ENCODE assay signal across 15 mouse cellular contexts in genomic region chr13:57867586-57867985, GRCm38 (mm10). TPM values are rescaled to one million over a fixed set of nuclear protein-coding genes. Genes with fewer than 3 reads are reported as not detected.
DNase-seq lines count a peak whose midpoint lies in the region; ATAC-seq and TF ChIP-seq lines count a peak whose summit lies in the region.
"Had no signal": no experiment of that assay in that cellular context is flagged by ENCODE, and none has a peak within 500 bp of the region (broad histone marks: within the 10 kb centered on the region; RNA-seq: fewer than 3 reads in every experiment).

No protein-coding gene starts in this region.

- H3K4me3 ChIP-seq in neural tube, embryonic 15.5 days (replicated peaks), result no peak overlapping the region
- H3K4me3 ChIP-seq in embryonic facial prominence, embryonic 10.5 days, result no peak overlapping the region
- H3K4me3 ChIP-seq in stomach, postnatal 0 days (ENCODE audit: low read depth, low read length), result no peak overlapping the region
- H3K4me3 ChIP-seq: hindbrain, embryonic 15.5 days; limb, embryonic 15.5 days; neural tube, embryonic 13.5 days had no signal

- no peaks in the 10 kb centered on the region for H3K9me3 ChIP-seq in neural tube, embryonic 15.5 days (replicated peaks)
- no peaks in the 10 kb centered on the region for H3K9me3 ChIP-seq in embryonic facial prominence, embryonic 10.5 days
- no peaks in the 10 kb centered on the region for H3K9me3 ChIP-seq in stomach, postnatal 0 days (ENCODE audit: control insufficient read depth, low read length)
- H3K9me3 ChIP-seq: hindbrain, embryonic 15.5 days; limb, embryonic 15.5 days; neural tube, embryonic 13.5 days had no signal

- H3K27me3 ChIP-seq in neural tube, embryonic 15.5 days (replicated peaks), result no peaks in the 10 kb centered on the region
- no peaks in the 10 kb centered on the region for H3K27me3 ChIP-seq in embryonic facial prominence, embryonic 10.5 days (replicated peaks; ENCODE audit: low read depth, poor library complexity, severe bottlenecking)
- H3K27me3 ChIP-seq in stomach, postnatal 0 days (ENCODE audit: control insufficient read depth, insufficient read depth, low read length), result no peaks in the 10 kb centered on the region
- H3K27me3 ChIP-seq: hindbrain, embryonic 15.5 days; limb, embryonic 15.5 days; neural tube, embryonic 13.5 days had no signal

- peak; percentile 51 for DNase-seq in heart, postnatal 4 days
- DNase-seq in heart, adult 11 months, result no peak
- DNase-seq in neural tube, embryonic 10.5 days (ENCODE audit: extremely low spot score, low spot score), result peak; percentile 44
- peak; percentile 67 for DNase-seq in embryonic facial prominence, embryonic 10.5 days (ENCODE audit: low spot score)
- DNase-seq in stomach, postnatal 0 days (ENCODE audit: low spot score), result peak; percentile 30
- no peak for DNase-seq in right cerebral cortex, postnatal 36 days (ENCODE audit: low spot score in 2 of 2)
- DNase-seq: spleen, adult 18-20 months had no signal

- H3K4me2 ChIP-seq in neural tube, embryonic 15.5 days, result no peak overlapping the region
- no peak overlapping the region for H3K4me2 ChIP-seq in stomach, postnatal 0 days (replicated peaks; ENCODE audit: low read depth)
- H3K4me2 ChIP-seq: hindbrain, embryonic 15.5 days; limb, embryonic 15.5 days; neural tube, embryonic 13.5 days had no signal

- H3K9ac ChIP-seq in neural tube, embryonic 15.5 days (replicated peaks), result no peak overlapping the region
- no peak overlapping the region for H3K9ac ChIP-seq in stomach, postnatal 0 days (ENCODE audit: low read length)
- H3K9ac ChIP-seq: hindbrain, embryonic 15.5 days; limb, embryonic 15.5 days; neural tube, embryonic 13.5 days had no signal

- H3K36me3 ChIP-seq in neural tube, embryonic 15.5 days, result no peaks in the 10 kb centered on the region
- no peaks in the 10 kb centered on the region for H3K36me3 ChIP-seq in embryonic facial prominence, embryonic 10.5 days (replicated peaks)
- no peaks in the 10 kb centered on the region for H3K36me3 ChIP-seq in stomach, postnatal 0 days (ENCODE audit: control insufficient read depth, insufficient read depth, low read length)
- H3K36me3 ChIP-seq: hindbrain, embryonic 15.5 days; limb, embryonic 15.5 days; neural tube, embryonic 13.5 days had no signal

- TF ChIP-seq CTCF in stomach, postnatal 0 days (IDR thresholded peaks at IDR 0.05; ENCODE audit: low read depth), result no peak

- no peak for ATAC-seq in neural tube, embryonic 15.5 days (ENCODE audit: low FRiP score)
- ATAC-seq in stomach, postnatal 0 days (ENCODE audit: low FRiP score, low TSS enrichment), result no peak
- ATAC-seq in monocyte, adult 5-6 weeks (replicated peaks; ENCODE audit: insufficient number of reproducible peaks, low FRiP score, low TSS enrichment, poor library complexity, severe bottlenecking), result no peak
- ATAC-seq: forebrain, embryonic 16.5 days had no signal

- H3K4me1 ChIP-seq in neural tube, embryonic 15.5 days, result peaks cover 6% of the 10 kb centered on the region
- H3K4me1 ChIP-seq in embryonic facial prominence, embryonic 10.5 days, result peaks cover 5% of the 10 kb centered on the region
- no peaks in the 10 kb centered on the region for H3K4me1 ChIP-seq in stomach, postnatal 0 days (replicated peaks; ENCODE audit: control insufficient read depth, insufficient read depth)
- H3K4me1 ChIP-seq: hindbrain, embryonic 15.5 days; limb, embryonic 15.5 days had no signal

- WGBS in neural tube, embryonic 15.5 days, result 68% methylated on average over 7 of the region's 7 CpGs
- 53% methylated on average over 7 of the region's 7 CpGs for WGBS in embryonic facial prominence, embryonic 10.5 days
- WGBS in stomach, postnatal 0 days, result 47% methylated on average over 7 of the region's 7 CpGs

- no peak overlapping the region for H3K27ac ChIP-seq in neural tube, embryonic 15.5 days (replicated peaks)
- no peak overlapping the region for H3K27ac ChIP-seq in embryonic facial prominence, embryonic 10.5 days (replicated peaks)
- no peak overlapping the region for H3K27ac ChIP-seq in stomach, postnatal 0 days (replicated peaks)
- H3K27ac ChIP-seq: hindbrain, embryonic 15.5 days; limb, embryonic 15.5 days; neural tube, embryonic 13.5 days had no signal

- TF ChIP-seq EP300 in stomach, postnatal 0 days (optimal IDR thresholded peaks at IDR 0.05), result no peak

RNA-seq across cellular contexts. Expression of gene Spock1, which starts 40.5 kb away (rescaled TPM):
- 1 to 10 TPM; 1.5 to 1.8 TPM for total RNA-seq in heart, postnatal 4 days (2021)
- 103 and 111 TPM in 2 replicates for polyA plus RNA-seq in neural tube, embryonic 15.5 days (2015; fragmentation: Nextera tagmentation; extraction: Ambion mirVana)
- 2.9 and 4.0 TPM in 2 replicates for polyA plus RNA-seq in embryonic facial prominence, embryonic 10.5 days (2016; fragmentation: Nextera tagmentation; extraction: Ambion mirVana)
- polyA plus RNA-seq in stomach, postnatal 0 days (2015; fragmentation: Nextera tagmentation; extraction: Ambion mirVana), result 1.6 and 1.7 TPM in 2 replicates
- total RNA-seq in monocyte, adult 5-6 weeks (2017), result not detected in 3 replicates
- total RNA-seq: common myeloid progenitor, adult 5-6 weeks; megakaryocyte-erythroid progenitor cell, adult 5-6 weeks had no signal

Comparison
In these comparisons a context has a peak if more than half of its experiments do, and no peak if none do; other contexts are left out.
1. DNase-seq: peak in heart, postnatal 4 days (single experiment), neural tube, embryonic 10.5 days (single experiment), embryonic facial prominence, embryonic 10.5 days (single experiment) and stomach, postnatal 0 days (single experiment); none in heart, adult 11 months (single experiment) and right cerebral cortex, postnatal 36 days (0 of 2).
2. RNA of gene Spock1, which starts 40.5 kb away (polyA plus RNA-seq): 103 to 111 TPM in neural tube, embryonic 15.5 days; 2.9 to 4.0 TPM in embryonic facial prominence, embryonic 10.5 days and 1.6 to 1.7 TPM in stomach, postnatal 0 days; every median in the first group is over 10 times any median in the second.